Mouse (Mus musculus) kidney, adult 2 months (tissue): Measurements from ENCODE around the gene Dnajc13. TPM values are rescaled to one million over a fixed set of nuclear protein-coding genes. Genes with fewer than 3 reads are reported as not detected.

Experiments used
- DNase-seq: peaks from one replicate; pipeline ENCODE4 v3.0.0; 2021
- H3K27ac ChIP-seq: fragments of 200-500 bp; 2 replicates; pipeline ENCODE4 v1.5.1; 2012; ENCODE audit warnings: low read depth, low read length, control low read depth, inconsistent platforms; ENCODE audit not compliant: insufficient read depth
- H3K27me3 ChIP-seq: fragments of 200-500 bp; replicated peaks from 2 replicates; pipeline ENCODE4 v1.6.1; 2012; ENCODE audit warnings: mild to moderate bottlenecking, moderate library complexity, low read length, inconsistent platforms; ENCODE audit not compliant: control insufficient read depth, insufficient read depth
- H3K36me3 ChIP-seq: fragments of 200-500 bp; 2 replicates; pipeline ENCODE4 v1.6.1; 2012; ENCODE audit warnings: mild to moderate bottlenecking, moderate library complexity, low read length, inconsistent platforms; ENCODE audit not compliant: control insufficient read depth, insufficient read depth
- H3K4me1 ChIP-seq: fragments of 200-500 bp; 2 replicates; pipeline ENCODE4 v1.6.1; 2011; ENCODE audit warnings: low read length; ENCODE audit not compliant: control insufficient read depth, insufficient read depth
- H3K4me3 ChIP-seq: fragments of 200-500 bp; 2 replicates; pipeline ENCODE4 v1.5.1; 2011; ENCODE audit warnings: mild to moderate bottlenecking, low read depth, low read length, control low read depth; ENCODE audit not compliant: insufficient read depth
- CTCF ChIP-seq: fragments of 200-500 bp; conservative IDR thresholded peaks from 2 replicates; pipeline ENCODE4 v1.5.1; 2011; ENCODE audit warnings: low read depth, mild to moderate bottlenecking, control low read depth, low read length, moderate library complexity, mixed read lengths; ENCODE audit not compliant: insufficient read depth, insufficient read length
- POLR2A ChIP-seq: fragments of 200-500 bp; IDR thresholded peaks from one replicate; pipeline ENCODE4 v1.6.1; 2011; ENCODE audit warnings: low read depth, low read length, control low read depth
- WGBS: fragments of 180-500 bp; shearing (Covaris S2); methylation state at CpG from one replicate; pipeline ENCODE4 v1.1.7; 2018; 5-methylcytosine and 5-hydroxymethylcytosine counted together
- polyA plus RNA-seq: library from polyadenylated mRNA; depleted of rRNA; stranded (reverse); fragments of >200 nt; gene quantifications from 2 replicates; pipeline ENCODE4 v1.2.3, GENCODE M21; 2012

The Dnajc13 gene
- polyA plus RNA-seq, 1 experiment, result 104 TPM

DNA sequence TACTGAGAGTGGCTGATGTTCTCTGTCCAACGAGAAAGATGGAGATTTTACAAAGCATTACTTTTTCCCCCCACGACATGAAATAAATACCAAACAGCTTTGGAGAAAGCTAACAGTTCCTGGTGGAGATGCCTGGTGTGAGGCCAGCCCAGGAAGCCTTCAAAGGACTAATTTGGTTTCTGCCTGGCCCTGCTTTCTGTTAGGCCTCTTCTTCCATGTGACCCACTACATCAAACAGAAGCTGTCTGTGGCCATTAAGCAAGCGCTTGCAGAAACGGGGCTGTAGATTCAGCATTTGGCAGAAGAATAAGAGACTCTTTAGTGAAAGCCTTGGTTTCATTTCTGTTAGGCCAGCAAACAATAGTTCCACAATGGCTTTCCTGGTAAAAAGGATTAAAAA lies 8.9 kb upstream of the Dnajc13 start:
- no peaks in the 10 kb centered on the region for H3K36me3 ChIP-seq
- no peak overlapping the region for H3K4me3 ChIP-seq
- TF ChIP-seq CTCF (no peak), POLR2A (no peak)
- WGBS, result 68% methylated on average over 4 of the region's 4 CpGs
- H3K27me3 ChIP-seq, result no peaks in the 10 kb centered on the region
- no peak overlapping the region for H3K27ac ChIP-seq
- DNase-seq, result no peak
- no peaks in the 10 kb centered on the region for H3K4me1 ChIP-seq

DNA sequence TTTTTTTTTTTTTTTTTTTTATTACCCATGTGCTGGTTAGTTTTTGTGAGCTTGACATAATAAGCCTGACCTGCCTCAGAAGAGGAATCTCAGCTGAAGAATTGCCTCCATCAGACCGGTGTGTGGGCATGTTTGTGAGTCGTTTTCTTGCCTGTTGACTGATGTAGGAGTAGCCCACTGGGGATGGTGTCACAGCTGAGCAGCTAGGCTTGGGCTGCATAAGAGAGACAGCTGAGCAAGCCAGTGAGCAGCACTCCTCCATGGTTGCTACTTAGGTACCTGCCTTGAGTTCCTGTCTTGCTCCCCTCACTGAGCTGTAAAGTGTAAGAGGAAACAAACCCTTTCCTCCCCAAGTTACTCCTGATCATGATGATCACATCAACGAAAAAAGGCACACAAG lies 7.2 kb upstream of the Dnajc13 start:
- Histone ChIP-seq H3K4me3 (no peak overlapping the region), H3K4me1 (no peaks in the 10 kb centered on the region), H3K36me3 (no peaks in the 10 kb centered on the region), H3K27ac (no peak overlapping the region), H3K27me3 (no peaks in the 10 kb centered on the region)
- WGBS, result 46% methylated on average over 3 of the region's 3 CpGs
- TF ChIP-seq POLR2A (no peak), CTCF (no peak)
- DNase-seq, result no peak

DNA sequence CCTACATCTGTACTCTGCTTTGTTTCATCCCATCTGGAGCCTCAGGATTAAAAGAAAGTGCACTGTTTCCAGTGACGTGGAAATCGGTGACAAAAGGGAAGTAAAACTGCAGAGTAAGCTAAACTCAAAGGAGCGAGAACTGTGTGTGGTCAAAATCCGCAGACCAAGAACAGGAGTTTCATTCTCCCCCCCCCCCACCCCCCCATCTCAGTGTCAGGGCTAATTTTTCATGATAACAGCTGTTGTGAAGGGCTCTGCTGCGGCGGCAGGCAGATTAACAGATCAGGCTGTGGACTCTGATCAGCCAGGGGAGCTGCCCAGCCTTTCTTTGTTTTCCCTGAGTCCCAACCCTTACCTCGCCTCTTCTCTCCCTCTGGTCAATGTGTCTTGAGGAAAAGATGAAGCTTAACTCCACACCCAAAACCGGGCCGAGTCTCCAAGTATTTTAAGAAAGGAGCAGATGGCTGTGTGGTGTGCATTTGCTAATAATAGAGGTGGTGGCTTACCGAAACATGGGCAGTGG lies 6.7 kb upstream of the Dnajc13 start:
- no peaks in the 10 kb centered on the region for H3K4me1 ChIP-seq
- WGBS, result 35% methylated on average over 10 of the region's 10 CpGs
- no peak for DNase-seq
- TF ChIP-seq CTCF (no peak), POLR2A (no peak)
- no peak overlapping the region for H3K27ac ChIP-seq
- no peak overlapping the region for H3K4me3 ChIP-seq
- no peaks in the 10 kb centered on the region for H3K36me3 ChIP-seq
- no peaks in the 10 kb centered on the region for H3K27me3 ChIP-seq

DNA sequence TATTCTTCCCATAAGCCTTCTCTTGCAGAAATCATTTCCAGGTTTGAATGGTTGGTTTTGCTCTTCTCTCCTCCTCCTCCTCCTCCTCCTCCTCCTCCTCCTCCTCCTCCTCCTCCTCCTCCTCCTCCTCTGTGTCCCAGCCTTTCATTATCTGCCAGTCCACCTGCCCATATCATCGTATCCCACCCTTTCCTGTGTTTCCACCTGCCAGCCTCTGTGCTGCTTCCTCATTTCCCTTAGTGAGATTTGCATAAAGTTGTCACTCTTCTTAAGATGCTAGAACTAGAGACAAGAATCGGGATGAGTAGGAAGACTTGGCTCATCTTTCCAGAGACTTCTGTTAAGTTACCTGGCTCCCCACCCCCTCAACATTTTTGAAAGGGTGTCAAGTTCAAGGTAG lies 1.8 kb upstream of the Dnajc13 start:
- Histone ChIP-seq H3K27me3 (no peaks in the 10 kb centered on the region), H3K4me3 (no peak overlapping the region), H3K27ac (no peak overlapping the region), H3K36me3 (no peaks in the 10 kb centered on the region), H3K4me1 (peaks cover 9% of the 10 kb centered on the region)
- WGBS, result 76% methylated on average over 2 of the region's 2 CpGs
- DNase-seq, result no peak
- TF ChIP-seq POLR2A, result no peak
- TF ChIP-seq CTCF, result no peak

DNA sequence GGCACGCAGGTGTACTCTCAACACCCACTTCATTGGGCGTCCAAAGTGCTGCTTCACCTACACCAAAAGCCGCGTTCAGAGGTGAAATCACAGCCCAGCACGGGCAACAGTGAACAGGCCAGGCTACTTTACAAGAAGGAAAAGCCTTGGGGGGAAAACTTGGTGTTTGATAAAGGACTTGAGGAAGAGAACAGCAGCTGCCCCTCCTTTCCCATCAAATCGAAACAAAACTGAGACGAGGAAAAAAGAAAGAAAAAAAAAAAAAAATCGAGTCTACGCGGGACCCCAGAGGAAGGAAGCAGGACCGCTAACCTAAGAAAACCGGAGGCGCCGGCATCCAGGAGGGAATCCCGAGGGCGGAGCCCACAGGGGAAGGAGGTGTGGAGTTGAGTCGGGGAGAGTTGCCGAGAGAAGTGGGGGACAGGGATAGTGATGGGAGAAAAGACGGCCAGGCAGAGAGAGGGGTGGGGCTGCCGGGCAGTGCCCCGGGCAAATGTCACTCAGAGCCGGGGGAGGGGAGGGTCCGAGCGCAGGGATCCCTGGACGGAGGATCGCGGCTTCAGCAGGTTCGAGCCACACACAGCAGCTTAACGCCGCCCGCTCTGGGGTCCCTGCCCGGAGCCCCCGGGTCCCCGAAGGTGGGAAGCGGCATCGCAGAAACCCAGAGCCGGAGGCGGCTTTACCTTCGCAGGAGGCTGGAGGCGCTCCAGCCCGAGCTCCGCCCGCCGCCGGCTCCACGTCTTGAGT lies 541 bp downstream of the Dnajc13 start:
- WGBS, result 1% methylated on average over 46 of the region's 46 CpGs
- Histone ChIP-seq H3K4me3 (peak overlapping the region; percentile 70), H3K27me3 (no peaks in the 10 kb centered on the region), H3K27ac (peak overlapping the region; percentile 79), H3K36me3 (no peaks in the 10 kb centered on the region), H3K4me1 (peaks cover 18% of the 10 kb centered on the region)
- no peak for TF ChIP-seq CTCF
- peak; percentile 30 for TF ChIP-seq POLR2A
- DNase-seq, result peak; percentile 85

GRCm38 (mm10) chr9:104260306-104260705 lies 2.4 kb downstream of the Dnajc13 start:
- Histone ChIP-seq H3K36me3 (no peaks in the 10 kb centered on the region), H3K27me3 (no peaks in the 10 kb centered on the region), H3K4me3 (no peak overlapping the region), H3K27ac (peak overlapping the region; percentile 83), H3K4me1 (peaks cover 31% of the 10 kb centered on the region)
- 20% methylated on average over 4 of the region's 4 CpGs for WGBS
- DNase-seq, result peak; percentile 86
- TF ChIP-seq CTCF (no peak), POLR2A (no peak)

DNA sequence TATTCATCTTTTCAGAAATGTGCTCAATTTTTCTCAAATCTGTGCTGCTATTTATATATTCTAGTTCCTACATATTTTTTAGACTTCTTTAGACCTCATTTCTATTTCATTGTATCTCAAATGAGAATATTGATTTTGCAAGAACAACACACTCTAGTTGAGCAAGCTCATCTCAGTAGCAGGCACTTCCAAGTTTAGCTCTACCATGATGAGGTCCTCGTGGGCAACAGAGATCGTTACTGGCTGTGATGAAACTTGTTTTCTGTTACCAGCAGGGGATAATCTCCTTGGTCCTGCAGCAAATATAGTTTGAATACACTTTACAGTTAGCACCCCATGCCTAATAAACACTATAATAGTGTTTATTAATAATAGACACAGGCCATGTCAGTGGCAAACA lies 6.6 kb downstream of the Dnajc13 start:
- no peaks in the 10 kb centered on the region for H3K36me3 ChIP-seq
- no peak for TF ChIP-seq CTCF
- TF ChIP-seq POLR2A, result no peak
- 55% methylated on average over 2 of the region's 2 CpGs for WGBS
- H3K4me3 ChIP-seq, result no peak overlapping the region
- H3K4me1 ChIP-seq, result peaks cover 56% of the 10 kb centered on the region
- no peaks in the 10 kb centered on the region for H3K27me3 ChIP-seq
- peak overlapping the region; percentile 73 for H3K27ac ChIP-seq
- no peak for DNase-seq
